Mouse (Mus musculus): ENCODE measurements around the gene Mgll. TPM values are rescaled to one million over a fixed set of nuclear protein-coding genes. Genes with fewer than 3 reads are reported as not detected.

Mgll gene
- total RNA-seq, 2 experiments from 2014 or later: 83.6 to 88.1 TPM

DNA sequence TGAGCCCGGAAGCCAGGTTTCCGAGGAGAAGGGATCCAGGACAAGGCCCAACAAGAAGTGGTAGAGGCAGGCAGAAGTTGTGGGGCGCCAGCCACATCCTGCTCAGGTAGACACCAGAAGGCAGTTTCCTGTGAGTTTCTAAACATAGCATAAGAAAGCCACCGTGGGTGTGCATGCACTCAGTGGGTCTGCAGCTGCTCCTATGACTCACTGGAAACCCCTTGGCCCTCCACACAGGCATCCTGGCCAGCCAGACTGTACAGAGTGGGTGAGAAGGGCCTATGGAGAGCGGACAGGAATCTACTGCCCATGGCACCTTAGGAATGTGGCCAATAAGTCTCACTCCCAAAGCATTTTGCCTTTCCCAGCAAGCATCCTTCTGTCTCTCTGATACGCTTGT lies 45.5 kb downstream of the Mgll start:
- no peak for DNase-seq (ENCODE audit: low spot score in 2 of 2)

- DNase-seq (ENCODE audit: low spot score in 2 of 2): no peak
Measured at GRCm38 (mm10) chr6:88770300-88770904, 46.2 kb downstream of the Mgll start.

- DNase-seq (ENCODE audit: low spot score in 2 of 2): no peak
Measured at GRCm38 (mm10) chr6:88770981-88771380, 46.8 kb downstream of the Mgll start.

DNA sequence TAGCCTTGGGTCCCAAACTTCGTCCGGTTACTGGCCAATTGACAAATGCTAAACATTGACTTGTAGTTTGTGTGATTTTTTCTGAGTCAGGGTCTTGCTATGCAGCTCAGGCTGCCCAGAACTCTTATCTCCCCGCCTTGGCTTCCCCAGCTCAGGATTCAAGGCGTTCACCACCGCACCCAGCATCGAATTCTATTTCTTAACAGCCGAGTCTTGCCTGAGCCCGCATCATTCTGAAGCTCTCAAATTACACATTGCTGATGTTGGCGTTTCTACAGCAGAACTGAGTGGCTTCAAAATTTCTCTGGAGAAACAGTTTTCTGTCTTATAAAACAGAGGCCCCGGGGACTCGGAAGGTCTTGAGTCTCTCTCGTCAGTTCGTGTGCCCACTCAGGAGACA lies 47.8 kb downstream of the Mgll start:
- DNase-seq (ENCODE audit: low spot score in 2 of 2): no peak

DNA sequence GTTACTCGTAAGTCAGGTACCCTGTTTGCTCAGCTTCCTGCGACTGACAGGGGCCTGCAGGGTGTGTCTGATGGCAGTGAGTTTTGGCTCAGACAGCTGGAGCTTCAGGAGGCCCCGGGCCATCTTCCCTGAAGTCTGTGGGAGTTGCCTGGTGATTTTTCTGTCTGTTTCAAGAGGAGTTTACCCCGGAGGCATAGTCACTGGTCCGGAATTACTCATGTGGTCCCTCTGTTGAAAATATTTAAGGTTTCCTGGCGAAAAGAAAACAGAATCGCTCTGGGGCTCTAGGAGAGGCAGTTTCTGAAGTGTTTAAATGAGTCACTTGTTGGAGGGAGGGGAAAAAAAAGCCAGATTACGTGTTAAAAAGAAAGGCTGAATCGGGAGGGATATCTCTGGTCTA lies 49.8 kb downstream of the Mgll start:
- no peak for DNase-seq (ENCODE audit: low spot score in 2 of 2)

GRCm38 (mm10) chr6:88775267-88775666 lies 51.1 kb downstream of the Mgll start:
- no peak for DNase-seq (ENCODE audit: low spot score in 2 of 2)

GRCm38 (mm10) chr6:88776336-88776923 lies 52.2 kb downstream of the Mgll start:
- DNase-seq (ENCODE audit: low spot score in 2 of 2): no peak

GRCm38 (mm10) chr6:88776964-88777363 lies 52.8 kb downstream of the Mgll start:
- no peak for DNase-seq (ENCODE audit: low spot score in 2 of 2)

GRCm38 (mm10) chr6:88778047-88778688 lies 54.0 kb downstream of the Mgll start:
- no peak for DNase-seq (ENCODE audit: low spot score in 2 of 2)

DNA sequence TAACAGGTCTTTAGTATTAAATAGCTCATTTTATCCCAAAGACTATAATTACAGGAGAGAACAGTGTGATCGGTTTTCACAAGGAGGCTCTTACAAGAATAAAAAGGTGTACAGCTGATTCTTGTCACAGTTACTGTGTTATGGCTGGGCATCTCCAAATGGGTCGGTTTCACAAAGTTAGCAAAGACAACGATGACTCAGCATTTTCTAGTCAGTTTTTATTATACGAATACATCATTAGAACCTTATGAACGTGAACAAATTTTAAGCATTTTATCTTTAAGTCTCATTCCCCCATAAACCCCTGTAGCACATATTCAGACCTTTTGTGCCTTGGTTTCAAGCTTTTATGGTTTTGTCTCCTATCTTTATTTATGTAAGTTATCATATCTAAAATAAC lies 55.5 kb downstream of the Mgll start:
- DNase-seq (ENCODE audit: low spot score in 2 of 2): no peak

DNA sequence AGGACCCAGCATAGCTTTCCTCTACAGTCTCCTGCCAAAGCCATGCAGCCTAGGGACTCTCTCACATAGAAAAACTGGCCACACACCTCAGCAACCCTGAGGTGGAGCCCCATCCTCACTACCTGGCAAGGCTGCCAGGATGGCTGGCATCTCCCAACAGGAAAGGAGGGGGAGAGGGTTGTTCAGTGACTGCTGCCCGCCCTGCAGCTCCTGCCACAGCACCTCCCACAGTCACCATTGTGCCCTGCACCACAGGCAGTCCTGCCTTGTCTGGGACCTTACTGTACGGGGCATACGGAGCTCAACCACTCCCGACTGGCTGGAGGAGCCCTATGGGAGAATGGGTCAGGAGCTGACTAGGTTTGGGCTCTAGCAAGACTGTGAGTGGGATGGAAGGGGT lies 57.7 kb downstream of the Mgll start:
- DNase-seq (ENCODE audit: low spot score in 2 of 2): no peak

GRCm38 (mm10) chr6:88782981-88783397 lies 58.8 kb downstream of the Mgll start:
- no peak for DNase-seq (ENCODE audit: low spot score in 2 of 2)

DNA sequence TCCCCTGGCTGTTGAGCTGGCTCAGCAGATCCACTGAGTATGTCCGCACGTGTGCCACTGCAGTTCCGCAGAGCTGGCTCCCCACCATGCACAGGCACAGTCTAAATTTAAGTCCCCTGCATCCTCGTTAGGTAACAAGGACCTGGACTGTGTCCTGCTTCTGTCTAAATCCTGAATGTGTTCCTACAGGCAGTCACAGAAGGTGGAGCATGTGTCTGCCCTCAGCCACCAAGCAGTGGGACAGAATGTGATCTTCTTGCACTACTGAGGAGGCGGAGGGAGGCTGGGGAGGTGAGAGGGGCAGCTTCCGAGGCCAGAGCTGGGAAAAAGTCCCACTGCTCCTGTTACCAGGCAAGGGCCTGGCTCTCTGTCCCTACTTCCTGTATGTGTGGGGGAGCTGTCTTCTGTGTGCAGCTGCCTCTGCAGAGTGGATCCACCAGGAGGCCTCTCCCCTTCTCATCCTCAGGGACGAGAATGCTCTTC lies 60.5 kb downstream of the Mgll start:
- DNase-seq (ENCODE audit: low spot score in 2 of 2): no peak

GRCm38 (mm10) chr6:88785331-88785730 lies 61.1 kb downstream of the Mgll start:
- no peak for DNase-seq (ENCODE audit: low spot score in 2 of 2)

DNA sequence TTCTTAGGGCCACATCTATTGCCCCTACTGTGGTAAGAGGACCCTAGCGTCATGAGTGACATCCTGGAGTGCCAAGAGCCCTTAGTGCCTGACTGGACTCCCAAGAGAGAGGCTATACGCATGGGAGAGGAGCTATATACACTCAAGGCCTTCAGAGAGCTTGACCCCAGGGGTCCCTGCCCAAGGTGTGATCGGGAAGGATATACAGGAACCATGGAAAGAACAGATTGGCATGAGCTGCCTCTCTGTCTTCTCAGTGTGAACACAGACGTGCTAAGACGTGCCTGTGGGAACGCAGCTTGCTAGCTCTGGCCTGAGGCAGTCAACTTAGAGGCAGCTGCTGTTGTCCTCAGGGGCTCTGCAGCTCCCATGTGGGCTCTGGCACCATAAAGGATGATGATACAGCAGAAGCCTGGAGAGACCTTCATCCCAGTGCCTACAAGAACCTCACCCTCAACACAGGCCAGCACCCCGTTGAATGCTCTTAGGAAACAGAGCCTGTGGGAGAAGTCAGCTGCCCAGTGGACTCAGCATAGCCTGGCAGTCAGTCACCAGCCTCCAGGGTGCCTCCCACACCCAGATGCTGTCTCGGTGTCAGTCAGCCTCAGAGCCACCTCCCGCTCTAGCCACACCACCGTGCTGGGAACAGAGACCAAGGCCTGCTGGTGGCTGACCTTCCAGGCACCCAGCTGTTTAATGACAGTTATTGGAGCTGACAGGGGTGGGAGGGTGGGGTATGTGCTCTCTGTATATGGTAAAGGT lies 61.8 kb downstream of the Mgll start:
- no peak for DNase-seq (ENCODE audit: low spot score in 2 of 2)

DNA sequence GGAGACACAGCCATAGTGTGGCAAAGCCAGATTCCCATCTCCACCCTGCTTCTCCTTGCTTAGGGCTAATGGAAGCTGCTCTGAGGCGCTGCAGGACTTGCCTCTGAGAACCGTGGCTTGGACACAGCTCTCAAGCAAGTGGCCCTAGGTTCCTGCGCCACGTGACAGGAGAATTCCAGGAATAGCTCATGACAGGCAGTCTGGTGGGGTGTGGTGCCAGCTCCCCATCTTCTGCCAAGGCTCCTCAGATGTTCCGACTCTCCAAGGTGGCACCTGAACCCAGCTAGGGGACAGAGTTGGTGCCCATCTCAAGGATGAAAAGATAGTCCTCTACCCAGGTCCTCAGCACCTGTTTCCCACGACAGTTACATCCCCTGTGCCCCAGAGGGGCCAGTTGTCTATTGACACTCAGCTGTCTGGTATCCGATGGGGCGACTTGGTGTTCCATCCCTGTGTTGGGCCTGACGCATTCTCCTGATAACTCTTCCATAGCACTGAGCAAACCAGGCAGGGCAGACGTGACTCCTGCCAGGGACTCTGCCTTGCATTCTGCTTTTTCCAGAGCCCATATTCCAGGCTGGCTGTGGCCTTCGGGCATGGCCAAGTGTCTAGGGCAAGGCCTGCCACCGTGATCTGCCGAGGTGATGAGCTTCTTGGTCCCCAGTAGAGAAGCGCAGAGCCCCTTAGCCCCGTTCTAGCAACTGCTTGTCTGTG lies 62.7 kb downstream of the Mgll start:
- no peak for DNase-seq (ENCODE audit: low spot score in 2 of 2)

DNA sequence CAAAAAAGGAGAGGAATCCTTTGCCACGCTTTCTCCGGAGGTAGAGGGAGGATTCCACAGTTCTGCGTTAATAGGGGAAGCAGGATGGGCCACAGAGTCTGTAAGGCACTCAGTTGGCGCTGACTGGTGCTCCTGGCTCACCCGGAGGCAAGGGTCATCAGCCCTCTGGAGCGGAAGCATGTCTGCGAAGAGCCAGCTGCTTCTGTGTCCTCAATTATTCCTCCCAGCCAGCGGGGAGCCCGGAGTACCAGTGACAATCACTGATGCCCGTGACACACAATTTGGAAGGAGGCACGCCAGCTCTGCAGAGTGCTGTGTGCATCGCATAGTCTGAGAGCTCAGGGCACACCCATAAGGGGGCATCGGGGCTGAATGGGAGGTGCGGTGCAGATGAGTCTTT lies 63.3 kb downstream of the Mgll start:
- DNase-seq (ENCODE audit: low spot score in 2 of 2): no peak

DNA sequence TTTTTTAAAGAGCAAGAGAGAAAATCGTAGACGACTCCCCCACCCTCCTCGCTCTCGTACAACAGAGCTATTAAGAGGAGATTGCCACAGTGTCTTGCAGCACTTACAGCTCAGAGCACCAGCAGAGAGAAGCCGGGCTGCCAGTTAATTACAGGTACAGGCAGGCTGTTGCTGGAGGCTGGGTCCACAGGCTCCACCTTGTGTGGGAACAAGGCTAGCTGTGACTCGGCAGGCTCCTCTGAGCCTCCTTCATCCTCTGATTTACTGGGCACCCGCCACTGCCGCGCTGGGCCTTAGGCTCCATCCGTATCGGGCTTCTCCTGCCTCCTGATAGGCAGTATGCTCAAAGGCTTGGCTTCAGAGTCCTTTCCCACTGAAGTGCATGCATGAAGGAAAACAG lies 64.0 kb downstream of the Mgll start:
- no peak for DNase-seq (ENCODE audit: low spot score in 2 of 2)

DNA sequence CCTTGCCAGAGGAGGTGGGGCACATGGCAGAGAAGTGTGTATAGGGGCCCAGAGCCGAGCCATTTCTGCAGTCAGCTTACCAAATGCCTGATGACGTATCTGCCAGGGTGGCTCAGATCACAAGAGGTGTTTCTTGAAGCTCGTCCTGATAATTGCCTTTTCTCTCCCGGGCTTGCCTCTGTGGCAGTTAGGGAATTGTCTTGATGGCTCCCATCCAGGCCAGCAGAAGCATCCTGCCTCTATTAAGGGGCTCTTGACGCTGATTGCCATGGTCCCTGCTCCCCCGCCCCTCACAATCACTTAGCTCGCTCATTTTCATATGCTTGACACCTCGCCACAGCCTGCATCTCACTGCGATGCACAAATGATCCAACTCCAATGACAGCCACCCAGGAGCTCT lies 67.1 kb downstream of the Mgll start:
- DNase-seq (ENCODE audit: low spot score in 2 of 2): no peak

DNA sequence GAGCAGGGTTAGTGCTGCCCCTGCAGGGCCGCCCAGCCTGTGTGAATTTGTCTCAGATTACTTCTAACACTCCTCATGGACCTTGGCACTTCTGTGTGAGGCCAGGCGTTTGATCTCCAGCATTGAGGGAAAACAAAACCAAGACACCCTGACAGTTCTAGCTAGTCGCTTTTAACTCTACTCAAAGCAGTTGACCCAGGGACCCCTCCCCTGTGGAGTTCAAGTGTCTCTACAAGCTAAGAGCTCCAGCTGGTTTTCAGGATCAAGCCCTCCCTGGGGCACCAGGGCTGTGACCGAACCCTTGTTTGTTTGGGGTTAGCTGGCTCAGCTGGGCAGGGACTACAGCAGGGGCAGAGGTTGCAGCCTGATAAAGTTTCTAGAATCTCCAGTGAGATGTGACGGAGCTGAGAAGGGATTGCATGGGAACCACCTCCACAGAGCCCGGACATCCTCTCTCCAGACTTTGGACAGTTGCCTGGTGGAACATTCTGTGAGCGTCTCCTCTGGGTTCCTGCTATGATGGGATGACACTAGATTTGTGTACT lies 68.0 kb downstream of the Mgll start:
- DNase-seq (ENCODE audit: low spot score in 2 of 2): no peak

DNA sequence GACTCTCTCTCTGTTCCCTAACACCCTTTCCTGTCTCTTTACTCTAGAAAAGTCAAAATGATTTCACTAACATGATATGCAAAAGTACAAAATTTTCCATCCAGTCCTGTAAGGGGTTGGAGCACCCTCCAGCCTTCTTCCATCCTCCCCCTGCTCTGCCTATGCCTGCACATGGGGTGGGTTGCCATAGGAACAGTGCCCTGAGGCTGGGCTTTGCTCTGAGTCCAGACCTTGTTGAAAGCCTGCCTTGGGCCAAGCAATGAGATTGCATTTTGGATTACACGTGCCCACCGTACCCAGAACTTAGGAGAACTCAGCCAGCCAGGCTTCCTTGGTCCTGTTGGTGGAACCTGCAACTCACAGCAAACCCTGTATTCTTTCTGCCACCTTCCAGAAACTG lies 69.0 kb downstream of the Mgll start:
- DNase-seq (ENCODE audit: low spot score in 2 of 2): no peak

Data from adrenal gland, postnatal 4 days (tissue).